Mouse (Mus musculus) cerebellum, postnatal 14 days (tissue): Measurements from ENCODE around the gene Chd8.

ENCODE experiments used
- DNase-seq, 2 experiments: peaks; one replicate each; pipeline ENCODE4 v3.0.0; 2021; ENCODE audit warnings: mixed read lengths in 2 of 2

Gene Chd8

GRCm38 (mm10) chr14:52198141-52198540 is 59.4 kb downstream of the Chd8 start:
- DNase-seq, result no peak

- DNase-seq, result peak; percentile 86 to 88
Measured at GRCm38 (mm10) chr14:52197156-52197878, 60.3 kb downstream of the Chd8 start, which contains the start of gene Supt16. TSS of gene Supt16 (minus strand) at chr14:52197416.

- DNase-seq, result peak in 1 of 2 experiments; percentile 41
Measured at GRCm38 (mm10) chr14:52196230-52197155, 61.1 kb downstream of the Chd8 start.

- peak; percentile 64 to 76 for DNase-seq
Measured at GRCm38 (mm10) chr14:52195691-52196090, 61.9 kb downstream of the Chd8 start.

- DNase-seq, result peak; percentile 38 to 52
Measured at GRCm38 (mm10) chr14:52190740-52191359, 66.7 kb downstream of the Chd8 start.

GRCm38 (mm10) chr14:52189519-52189918 is 68.1 kb downstream of the Chd8 start:
- DNase-seq, result no peak

GRCm38 (mm10) chr14:52188788-52189187 is 68.8 kb downstream of the Chd8 start:
- DNase-seq, result no peak

GRCm38 (mm10) chr14:52166571-52166970 is 91.0 kb downstream of the Chd8 start:
- DNase-seq, result no peak

GRCm38 (mm10) chr14:52160911-52161310 is 96.7 kb downstream of the Chd8 start:
- DNase-seq, result no peak

GRCm38 (mm10) chr14:52155008-52155407 is 102.6 kb downstream of the Chd8 start:
- DNase-seq, result no peak

- DNase-seq, result no peak
Measured at GRCm38 (mm10) chr14:52152613-52153012, 105.0 kb downstream of the Chd8 start.

GRCm38 (mm10) chr14:52152179-52152578 is 105.4 kb downstream of the Chd8 start:
- DNase-seq, result no peak

- no peak for DNase-seq
Measured at GRCm38 (mm10) chr14:52149888-52150287, 107.7 kb downstream of the Chd8 start.
